Mouse (Mus musculus) liver, adult 2 months (tissue): Measurements from ENCODE around the gene Ccdc184.

ENCODE experiments used
- CTCF ChIP-seq: fragments of 200-500 bp; IDR thresholded peaks from 2 replicates; pipeline ENCODE4 v1.5.1; 2011; ENCODE audit warnings: low read depth, low read length, control low read depth
- POLR2A ChIP-seq: fragments of 200-500 bp; IDR thresholded peaks from 2 replicates; pipeline ENCODE4 v1.6.1; 2011; ENCODE audit warnings: low read length, control low read depth; ENCODE audit not compliant: insufficient read depth; ENCODE audit errors: extremely low read depth

GRCm38 (mm10) chr15:98181856-98182570, 15.1 kb downstream of the Ccdc184 start:
- no peak for TF ChIP-seq CTCF
- no peak for TF ChIP-seq POLR2A
